Mouse (Mus musculus) lung, embryonic 16.5 days (tissue): ENCODE data around the gene Lhx1. TPM values are rescaled to one million over a fixed set of nuclear protein-coding genes. Genes with fewer than 3 reads are reported as not detected.

Source experiments
- ATAC-seq: fragments of 200-750 bp; cut with Nextera tagmentation; 2 replicates; pipeline ENCODE4 v1.8.0; 2017; ENCODE audit warnings: low read depth, mild to moderate bottlenecking, moderate library complexity
- H3K27ac ChIP-seq: fragments of 300-500 bp; sonication (generic); 2 replicates; pipeline ENCODE4 v1.5.1; 2014; ENCODE audit warnings: mild to moderate bottlenecking, control low read depth, low read length
- H3K27me3 ChIP-seq: fragments of 300-500 bp; sonication (generic); 2 replicates; pipeline ENCODE4 v1.6.1; 2014; ENCODE audit warnings: low read depth, low read length, mixed read lengths; ENCODE audit not compliant: control insufficient read depth, insufficient read depth
- H3K36me3 ChIP-seq: fragments of 300-500 bp; sonication (generic); 2 replicates; pipeline ENCODE4 v1.6.1; 2014; ENCODE audit warnings: low read length; ENCODE audit not compliant: control insufficient read depth, insufficient read depth
- H3K4me1 ChIP-seq: fragments of 300-500 bp; sonication (generic); replicated peaks from 2 replicates; pipeline ENCODE4 v1.6.1; 2014; ENCODE audit warnings: low read length, mixed read lengths; ENCODE audit not compliant: control insufficient read depth, insufficient read depth
- H3K4me2 ChIP-seq: fragments of 300-500 bp; sonication (generic); 2 replicates; pipeline ENCODE4 v1.6.1; 2014; ENCODE audit warnings: low read depth, low read length, control low read depth
- H3K4me3 ChIP-seq: fragments of 300-500 bp; sonication (generic); 2 replicates; pipeline ENCODE4 v1.5.1; 2014; ENCODE audit warnings: mild to moderate bottlenecking, low read length, control low read depth
- H3K9ac ChIP-seq: fragments of 300-500 bp; sonication (generic); 2 replicates; pipeline ENCODE4 v1.6.1; 2014; ENCODE audit warnings: low read length, control low read depth
- H3K9me3 ChIP-seq: fragments of 300-500 bp; sonication (generic); 2 replicates; pipeline ENCODE4 v1.6.1; 2016; ENCODE audit warnings: low read length; ENCODE audit not compliant: control insufficient read depth
- WGBS: fragments of 180-500 bp; shearing (Covaris S2); extraction: QIAGEN DNeasy Blood & Tissue Kit; methylation state at CpG from one replicate; pipeline ENCODE4 v1.1.7; 2014; 5-methylcytosine and 5-hydroxymethylcytosine counted together
- polyA plus RNA-seq: library from polyadenylated mRNA; unstranded; fragments of >200 nt; fragmentation: Nextera tagmentation; extraction: Ambion mirVana; gene quantifications from 2 replicates; pipeline ENCODE4 v1.2.1, GENCODE M21; 2015

Gene Lhx1
- polyA plus RNA-seq, 1 experiment from 2014 or later: not detected

DNA sequence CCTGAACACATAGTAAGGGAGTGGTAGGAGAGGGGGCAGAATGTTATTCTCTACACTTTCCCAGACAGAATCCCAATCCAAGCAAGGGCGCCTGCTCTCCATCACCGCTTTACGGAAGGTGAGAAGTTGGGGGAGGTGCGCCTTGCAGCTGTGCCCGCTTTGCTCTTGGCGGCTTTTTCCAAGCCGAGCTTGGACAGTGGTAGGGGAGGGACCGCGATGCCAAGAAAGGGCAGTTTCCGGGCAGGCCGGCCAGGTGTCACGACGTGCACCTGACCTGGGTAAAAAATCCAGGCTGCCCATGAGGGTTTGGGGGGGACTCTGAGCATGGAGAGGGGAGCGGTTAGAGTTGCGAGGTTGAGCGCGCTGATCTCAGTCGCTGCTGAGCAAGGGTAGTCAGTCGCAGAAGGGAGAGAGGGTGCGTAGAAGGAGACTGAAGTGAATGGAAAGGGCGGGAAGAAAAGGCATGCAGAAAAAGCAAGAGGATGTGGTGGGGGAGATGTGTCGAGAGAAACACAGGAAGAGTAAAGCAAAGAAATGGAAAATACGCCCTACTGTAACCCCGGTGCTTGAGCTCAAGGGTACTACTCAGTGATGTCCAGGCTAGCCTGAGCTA, 3.9 kb upstream of the Lhx1 start:
- Histone ChIP-seq H3K4me3 (no peak overlapping the region), H3K27ac (no peak overlapping the region), H3K36me3 (no peaks in the 10 kb centered on the region), H3K27me3 (peaks cover 91% of the 10 kb centered on the region), H3K9ac (no peak overlapping the region), H3K4me2 (no peak overlapping the region), H3K9me3 (no peaks in the 10 kb centered on the region), H3K4me1 (peaks cover 25% of the 10 kb centered on the region)
- under 1% methylated on average over 24 of the region's 24 CpGs for WGBS
- ATAC-seq: no peak

GRCm38 (mm10) chr11:84526976-84527860, 1.9 kb upstream of the Lhx1 start:
- peaks cover 97% of the 10 kb centered on the region for H3K27me3 ChIP-seq
- H3K9me3 ChIP-seq: no peaks in the 10 kb centered on the region
- no peak for ATAC-seq
- H3K36me3 ChIP-seq: no peaks in the 10 kb centered on the region
- no peak overlapping the region for H3K4me3 ChIP-seq
- H3K9ac ChIP-seq: no peak overlapping the region
- H3K27ac ChIP-seq: no peak overlapping the region
- 3% methylated on average over 29 of the region's 29 CpGs for WGBS
- peaks cover 37% of the 10 kb centered on the region for H3K4me1 ChIP-seq
- H3K4me2 ChIP-seq: no peak overlapping the region

DNA sequence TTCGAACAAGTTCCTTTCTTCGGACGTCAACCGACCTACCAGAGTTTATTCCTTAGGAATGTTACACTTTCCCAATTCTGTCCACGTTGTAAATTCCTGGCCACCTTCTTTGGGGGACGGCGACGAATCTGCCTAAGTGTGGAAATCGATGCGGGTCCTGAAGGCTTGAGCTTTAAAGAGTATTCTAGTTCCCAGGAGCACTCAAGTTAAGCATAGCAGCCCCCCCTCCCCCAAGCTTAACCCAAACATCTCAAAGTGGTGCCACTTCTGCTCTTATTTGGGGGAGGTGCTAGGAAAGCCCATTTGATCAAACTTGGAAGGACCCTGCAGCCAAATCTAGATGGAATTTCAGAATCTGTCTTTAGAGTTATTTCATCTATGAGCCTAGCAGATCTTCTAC, 1.1 kb upstream of the Lhx1 start:
- peak overlapping the region; percentile 86; the same call in 1 of the 2 replicates for H3K4me2 ChIP-seq
- H3K36me3 ChIP-seq: no peaks in the 10 kb centered on the region
- no peak overlapping the region for H3K9ac ChIP-seq
- peak overlapping the region; percentile 56 for H3K4me3 ChIP-seq
- H3K9me3 ChIP-seq: no peaks in the 10 kb centered on the region; the same call in 1 of the 2 replicates
- H3K27me3 ChIP-seq: peaks cover 99% of the 10 kb centered on the region
- no peak for ATAC-seq
- under 1% methylated on average over 10 of the region's 10 CpGs for WGBS
- H3K27ac ChIP-seq: no peak overlapping the region
- peaks cover 39% of the 10 kb centered on the region for H3K4me1 ChIP-seq

- Histone ChIP-seq H3K9ac (no peak overlapping the region), H3K36me3 (no peaks in the 10 kb centered on the region), H3K9me3 (no peaks in the 10 kb centered on the region; the same call in 1 of the 2 replicates), H3K4me1 (peaks cover 37% of the 10 kb centered on the region), H3K4me2 (peak overlapping the region; percentile 86), H3K27me3 (peaks cover 99% of the 10 kb centered on the region), H3K27ac (no peak overlapping the region), H3K4me3 (peak overlapping the region; percentile 56)
- ATAC-seq: 0 out of 2 replicates have a peak, but pooled peaks have one; percentile 27
- under 1% methylated on average over 48 of the region's 48 CpGs for WGBS
These were observed 644 bp downstream of the Lhx1 start for GRCm38 (mm10) chr11:84524511-84525270.

DNA sequence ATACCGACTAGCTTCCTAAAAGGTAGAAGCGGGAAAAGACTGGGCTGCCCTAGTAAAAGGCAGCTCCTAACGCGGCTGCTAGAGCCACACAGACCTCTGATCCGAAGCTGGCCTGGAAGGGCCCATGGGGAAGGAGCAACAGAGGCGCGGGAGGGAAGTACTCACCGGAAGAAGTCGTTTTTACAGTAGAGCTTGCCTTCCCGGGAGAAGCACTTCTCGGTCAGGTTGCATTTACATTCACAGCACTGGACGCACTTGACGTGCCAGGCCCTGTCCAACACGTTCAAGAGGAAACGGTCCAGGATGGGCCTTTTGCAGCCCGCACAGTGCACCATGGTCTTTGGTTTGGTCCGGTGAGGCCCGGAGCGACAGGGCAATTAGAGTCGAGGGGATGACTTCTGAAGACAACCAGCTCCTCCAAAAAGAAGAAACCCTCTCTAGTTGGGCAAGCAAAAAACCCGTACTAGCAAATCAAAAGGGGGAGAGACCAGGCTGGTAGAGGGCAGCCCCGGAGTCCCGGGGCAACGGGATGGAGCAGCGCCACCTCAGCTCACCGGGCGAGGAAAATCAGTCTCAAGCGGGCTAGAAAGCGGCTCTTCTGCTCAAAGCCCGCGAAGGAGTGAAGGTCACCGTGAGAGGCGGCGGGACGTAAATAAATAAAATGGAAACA, 1.4 kb downstream of the Lhx1 start:
- Histone ChIP-seq H3K4me2 (no peak overlapping the region), H3K9ac (no peak overlapping the region), H3K27ac (no peak overlapping the region), H3K9me3 (no peaks in the 10 kb centered on the region; the same call in 1 of the 2 replicates), H3K27me3 (peaks cover 99% of the 10 kb centered on the region), H3K4me1 (peaks cover 32% of the 10 kb centered on the region), H3K36me3 (no peaks in the 10 kb centered on the region), H3K4me3 (peak overlapping the region; percentile 56)
- 1% methylated on average over 35 of the region's 35 CpGs for WGBS
- no peak for ATAC-seq

GRCm38 (mm10) chr11:84523321-84523831, 2.0 kb downstream of the Lhx1 start:
- Histone ChIP-seq H3K9me3 (no peaks in the 10 kb centered on the region; the same call in 1 of the 2 replicates), H3K27me3 (peaks cover 99% of the 10 kb centered on the region), H3K27ac (no peak overlapping the region), H3K4me3 (no peak overlapping the region), H3K4me2 (no peak overlapping the region), H3K9ac (no peak overlapping the region), H3K4me1 (peaks cover 32% of the 10 kb centered on the region), H3K36me3 (no peaks in the 10 kb centered on the region)
- WGBS: 2% methylated on average over 16 of the region's 16 CpGs
- no peak for ATAC-seq

- Histone ChIP-seq H3K9ac (no peak overlapping the region), H3K4me3 (peak overlapping the region; percentile 31), H3K9me3 (no peaks in the 10 kb centered on the region; the same call in 1 of the 2 replicates), H3K36me3 (no peaks in the 10 kb centered on the region), H3K27me3 (peaks cover 95% of the 10 kb centered on the region), H3K4me2 (peak overlapping the region; percentile 51), H3K27ac (no peak overlapping the region), H3K4me1 (peaks cover 32% of the 10 kb centered on the region)
- peak; percentile 68 for ATAC-seq
- WGBS: 1% methylated on average over 40 of the region's 40 CpGs
These were observed 2.6 kb downstream of the Lhx1 start for GRCm38 (mm10) chr11:84522577-84523320.

- H3K27me3 ChIP-seq: peaks cover 91% of the 10 kb centered on the region
- ATAC-seq: no peak
- no peak overlapping the region for H3K9ac ChIP-seq
- no peaks in the 10 kb centered on the region; the same call in 1 of the 2 replicates for H3K9me3 ChIP-seq
- H3K4me1 ChIP-seq: peaks cover 32% of the 10 kb centered on the region
- no peak overlapping the region; the same call in 1 of the 2 replicates for H3K4me3 ChIP-seq
- WGBS: 23% methylated on average over 24 of the region's 24 CpGs
- H3K27ac ChIP-seq: no peak overlapping the region
- peak overlapping the region; percentile 51; the same call in 1 of the 2 replicates for H3K4me2 ChIP-seq
- no peaks in the 10 kb centered on the region for H3K36me3 ChIP-seq
These were observed 3.5 kb downstream of the Lhx1 start for GRCm38 (mm10) chr11:84521751-84522299.
